Mouse (Mus musculus): ENCODE data around the gene Mctp2.

Mctp2 gene

DNA sequence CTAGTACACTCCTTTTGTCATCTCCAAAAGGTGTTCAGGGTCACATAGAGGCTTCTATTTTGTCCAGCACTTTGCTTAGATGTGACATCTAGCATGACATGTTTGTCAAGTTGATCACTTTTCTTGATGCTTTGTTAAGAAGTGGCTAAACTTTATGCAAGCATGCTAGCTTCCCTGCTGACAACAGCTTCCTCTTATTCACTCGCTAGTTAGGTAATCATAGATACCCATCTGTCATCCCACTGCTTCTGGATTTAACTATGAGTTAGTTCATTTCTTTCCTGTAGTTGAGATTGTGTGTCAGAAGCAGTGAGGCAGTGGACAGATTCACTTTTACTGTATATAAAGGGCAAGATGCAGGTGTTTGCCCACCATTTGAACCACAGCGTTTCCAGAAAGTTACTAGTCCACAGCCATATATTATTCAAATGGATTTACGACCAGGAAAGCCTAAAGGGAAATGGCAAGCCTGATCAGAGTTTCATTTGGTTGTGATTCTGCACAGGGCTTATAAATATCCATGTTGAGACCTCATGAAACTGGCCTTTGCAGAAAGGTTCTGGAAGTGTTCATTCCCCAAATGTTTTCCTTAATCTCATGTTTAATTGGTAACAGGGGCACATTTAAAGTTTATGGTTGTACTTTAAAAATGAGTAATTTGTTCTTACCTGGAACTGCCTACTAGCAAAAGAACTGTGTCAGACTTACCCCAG lies 216.8 kb downstream of the Mctp2 start:
- DNase-seq (ENCODE audit: low spot score) = no peak

DNA sequence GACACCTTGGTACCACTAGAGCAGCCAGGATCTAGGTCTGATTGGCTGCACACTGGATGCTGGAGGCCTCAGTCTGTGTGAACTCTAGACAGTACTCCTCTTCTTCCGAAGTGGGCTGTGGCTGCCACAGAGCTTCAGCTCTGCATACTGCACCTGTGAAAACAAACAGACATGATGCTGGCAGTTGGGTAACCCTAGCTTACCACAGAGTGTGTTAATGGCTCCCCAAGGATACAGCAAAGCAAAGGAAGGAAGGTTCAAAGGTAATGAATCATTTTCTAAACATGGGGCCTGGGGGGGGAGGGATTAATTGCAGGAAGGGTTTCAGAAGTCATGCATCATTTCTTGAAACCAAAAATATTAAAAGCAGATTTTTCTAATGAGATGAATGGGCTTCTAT lies 225.7 kb downstream of the Mctp2 start:
- no peak for DNase-seq (ENCODE audit: low spot score)

DNA sequence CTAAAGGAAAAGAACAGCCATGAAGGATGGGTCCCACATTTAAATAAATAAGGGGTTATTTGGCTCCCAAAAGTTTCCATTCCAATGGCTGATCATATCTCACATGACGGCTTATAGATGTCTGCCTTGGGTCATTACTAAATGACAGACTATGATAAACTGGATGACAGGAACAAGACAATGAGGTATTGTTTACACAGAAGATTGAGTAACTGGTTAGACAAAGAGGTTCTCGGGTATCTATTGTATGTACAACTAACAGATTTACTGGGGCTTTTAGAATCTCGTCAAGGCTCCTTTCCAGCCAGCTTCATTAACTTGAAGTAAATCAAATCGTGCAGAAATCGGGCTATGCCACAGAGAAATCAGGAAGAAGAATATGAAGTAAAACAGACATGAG lies 227.5 kb downstream of the Mctp2 start:
- no peak for DNase-seq (ENCODE audit: low spot score)

DNA sequence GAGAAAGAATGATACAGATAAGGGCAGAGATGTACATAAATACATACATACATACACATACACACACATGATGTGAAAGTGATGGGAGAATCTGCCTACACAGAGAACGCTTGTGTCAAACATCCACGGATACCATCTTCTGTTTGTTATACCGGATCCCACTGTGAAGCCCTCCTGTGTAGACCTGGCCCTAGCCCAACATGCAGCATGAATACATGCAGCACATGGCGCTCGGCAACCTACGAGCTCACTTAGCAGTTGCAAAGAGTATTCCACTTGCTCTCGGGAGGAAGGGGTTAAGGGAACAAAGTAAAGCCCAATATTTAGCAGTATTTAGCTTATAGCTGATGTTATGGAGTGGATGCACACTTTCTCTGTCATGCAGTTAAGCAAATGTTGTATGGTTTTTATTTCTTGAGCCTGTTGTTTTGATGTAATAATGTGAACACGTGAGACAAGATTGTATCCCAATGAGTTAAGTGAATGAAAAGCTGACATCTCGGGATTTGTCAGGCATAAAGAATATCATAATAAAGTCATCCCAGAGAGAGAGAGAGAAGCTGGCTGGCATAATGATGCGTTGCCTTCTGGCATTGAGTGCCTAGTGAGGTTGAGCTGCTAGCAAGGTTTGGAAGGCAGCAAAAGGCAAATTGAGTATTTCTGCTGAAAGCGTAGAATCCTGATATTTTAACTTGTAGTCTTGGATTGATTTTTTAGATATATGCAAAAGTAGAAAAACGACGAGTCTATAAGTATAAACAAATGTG lies 234.8 kb downstream of the Mctp2 start:
- no peak for DNase-seq (ENCODE audit: low spot score)

DNA sequence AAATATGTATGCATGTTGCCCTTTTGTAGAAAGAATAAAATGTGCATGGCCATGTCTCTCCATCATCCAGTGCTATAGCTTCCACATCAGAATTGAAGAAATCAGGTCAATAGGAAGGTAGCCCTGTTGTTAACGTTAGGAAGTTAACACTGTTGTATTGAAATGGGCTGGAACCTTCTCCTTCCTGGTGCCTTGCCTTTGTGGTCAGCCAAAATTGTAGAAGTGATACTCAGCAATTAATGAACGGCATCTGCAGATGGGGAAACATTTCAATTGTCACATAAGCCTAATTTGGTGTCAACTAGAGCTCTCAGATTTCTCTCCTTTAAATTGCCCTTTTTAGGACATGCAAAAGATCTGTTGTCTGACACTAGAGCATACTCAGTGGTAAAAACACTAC lies 238.0 kb downstream of the Mctp2 start:
- DNase-seq (ENCODE audit: low spot score) = no peak

DNA sequence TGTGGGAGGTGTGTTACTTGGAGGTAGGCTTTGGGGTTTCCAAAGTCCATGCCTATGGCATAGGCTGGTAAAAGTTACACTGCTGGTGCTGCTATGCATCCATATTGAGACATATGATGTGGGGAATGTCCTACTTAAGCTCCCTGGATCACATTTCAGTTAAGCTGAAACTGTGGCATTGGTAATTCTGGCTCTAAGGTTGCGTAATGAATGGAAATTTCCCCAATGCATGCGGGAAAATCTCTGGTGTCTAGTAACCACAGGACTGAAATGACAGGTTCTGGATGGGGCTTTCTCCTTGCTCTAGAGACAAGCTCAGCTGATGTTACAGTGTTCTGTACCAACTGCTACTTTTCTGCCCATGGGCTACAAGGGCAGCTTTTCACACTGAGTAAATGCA lies 240.1 kb downstream of the Mctp2 start:
- DNase-seq (ENCODE audit: low spot score) = no peak

DNA sequence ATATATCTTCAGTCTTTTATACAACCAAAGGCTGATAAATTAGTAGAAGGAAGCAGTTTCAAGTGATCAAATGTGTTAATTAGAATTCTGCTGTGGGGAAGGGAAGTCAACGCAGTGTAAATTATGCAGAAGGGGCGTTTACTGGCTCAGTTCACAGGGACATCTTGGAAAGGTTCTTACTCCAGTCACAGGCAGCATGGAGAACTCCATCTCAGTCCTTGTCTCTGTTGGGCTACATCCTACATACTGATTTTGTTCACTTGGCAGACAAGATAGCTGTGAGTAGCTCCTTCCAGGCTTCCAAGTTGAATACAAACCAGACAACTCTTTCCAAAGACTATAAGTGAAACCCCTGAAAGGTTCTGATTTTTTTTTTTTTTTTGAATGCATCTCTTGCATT lies 254.6 kb downstream of the Mctp2 start:
- DNase-seq (ENCODE audit: low spot score) = no peak

DNA sequence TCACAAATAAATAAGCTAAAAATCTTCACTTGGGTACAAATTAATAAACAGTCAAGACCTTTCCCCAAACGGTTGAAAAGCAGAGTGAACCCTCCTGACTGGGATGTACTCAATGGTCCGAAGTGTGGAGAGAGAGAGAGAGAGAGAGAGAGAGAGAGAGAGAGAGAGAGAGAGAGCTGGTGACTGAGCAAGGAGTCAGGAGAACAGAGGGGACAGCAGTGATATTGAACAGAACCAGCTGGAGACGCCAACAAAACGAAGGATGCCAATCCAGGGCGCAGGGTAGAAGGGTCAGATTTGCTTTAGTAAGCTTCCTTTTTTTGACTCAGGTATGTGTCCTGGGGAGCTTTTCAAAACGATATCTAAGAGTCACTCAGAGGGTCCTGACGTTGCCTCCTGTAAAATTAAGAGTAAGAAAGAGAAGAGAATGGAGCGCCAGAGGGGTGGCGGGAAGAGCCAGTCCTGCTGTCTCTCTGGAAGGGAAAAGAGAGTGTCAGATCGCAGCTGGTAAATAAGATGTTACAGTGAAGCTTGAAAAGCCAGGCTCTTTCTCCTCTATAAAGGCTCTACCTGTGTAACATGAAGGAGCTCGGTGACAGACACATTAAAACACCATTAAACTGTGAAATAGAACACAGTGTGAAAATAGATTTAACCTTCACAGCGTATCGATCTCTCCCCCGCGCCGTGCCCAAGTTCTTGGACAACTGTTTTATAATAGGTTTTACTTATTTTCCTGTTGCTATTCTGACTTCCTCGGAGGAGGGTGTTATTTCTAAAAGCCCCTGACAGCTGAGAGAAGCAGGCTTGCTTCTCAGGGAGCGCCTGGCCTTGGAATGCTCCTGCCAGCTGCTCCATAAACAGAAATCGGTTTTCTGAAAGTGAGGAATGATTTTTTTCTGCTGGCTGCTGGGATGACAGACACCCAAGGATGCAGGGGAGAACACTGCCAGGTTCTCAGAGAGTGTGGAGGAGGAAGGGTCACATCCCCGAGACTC lies 258.5 kb downstream of the Mctp2 start:
- DNase-seq (ENCODE audit: low spot score) = no peak

All from urinary bladder, postnatal 10 days (tissue).